Mouse (Mus musculus) limb, embryonic 12.5 days (tissue): Measurements from ENCODE around the gene Cavin1. TPM values are rescaled to one million over a fixed set of nuclear protein-coding genes. Genes with fewer than 3 reads are reported as not detected.

ENCODE experiments used
- ATAC-seq: fragments of 200-750 bp; cut with Nextera tagmentation; 2 replicates; pipeline ENCODE4 v1.8.0; 2017; ENCODE audit warnings: low read depth, moderate TSS enrichment; ENCODE audit not compliant: insufficient number of reproducible peaks, insufficient read depth, low FRiP score, low TSS enrichment
- H3K27ac ChIP-seq: fragments of 300-500 bp; sonication (generic); 2 replicates; pipeline ENCODE4 v1.5.1; 2016; ENCODE audit warnings: mild to moderate bottlenecking, moderate library complexity
- H3K27me3 ChIP-seq: fragments of 300-500 bp; sonication (generic); 2 replicates; pipeline ENCODE4 v1.6.1; 2016; ENCODE audit warnings: mild to moderate bottlenecking, moderate library complexity
- H3K36me3 ChIP-seq: fragments of 300-500 bp; sonication (generic); 2 replicates; pipeline ENCODE4 v1.6.1; 2016; ENCODE audit warnings: mild to moderate bottlenecking, moderate library complexity
- H3K4me1 ChIP-seq: fragments of 300-500 bp; sonication (generic); replicated peaks from 2 replicates; pipeline ENCODE4 v1.6.1; 2016
- H3K4me2 ChIP-seq: fragments of 300-500 bp; sonication (generic); 2 replicates; pipeline ENCODE4 v1.6.1; 2016; ENCODE audit warnings: mild to moderate bottlenecking, moderate library complexity
- H3K4me3 ChIP-seq: fragments of 300-500 bp; sonication (generic); replicated peaks from 2 replicates; pipeline ENCODE4 v1.5.1; 2016; ENCODE audit warnings: mild to moderate bottlenecking
- H3K9ac ChIP-seq: fragments of 300-500 bp; sonication (generic); replicated peaks from 2 replicates; pipeline ENCODE4 v1.6.1; 2016; ENCODE audit warnings: mild to moderate bottlenecking, moderate library complexity
- H3K9me3 ChIP-seq: fragments of 300-500 bp; sonication (generic); 2 replicates; pipeline ENCODE4 v1.6.1; 2016; ENCODE audit warnings: mild to moderate bottlenecking, moderate library complexity
- WGBS: fragments of 180-500 bp; shearing (Covaris S2); methylation state at CpG from one replicate; pipeline ENCODE4 v1.1.7; 2016; 5-methylcytosine and 5-hydroxymethylcytosine counted together
- polyA plus RNA-seq: library from polyadenylated mRNA; unstranded; fragments of >200 nt; fragmentation: Nextera tagmentation; extraction: Ambion mirVana; gene quantifications from 2 replicates; pipeline ENCODE4 v1.2.1, GENCODE M21; 2016

The Cavin1 gene
- polyA plus RNA-seq, 1 experiment from 2014 or later, result 38.4 TPM

DNA sequence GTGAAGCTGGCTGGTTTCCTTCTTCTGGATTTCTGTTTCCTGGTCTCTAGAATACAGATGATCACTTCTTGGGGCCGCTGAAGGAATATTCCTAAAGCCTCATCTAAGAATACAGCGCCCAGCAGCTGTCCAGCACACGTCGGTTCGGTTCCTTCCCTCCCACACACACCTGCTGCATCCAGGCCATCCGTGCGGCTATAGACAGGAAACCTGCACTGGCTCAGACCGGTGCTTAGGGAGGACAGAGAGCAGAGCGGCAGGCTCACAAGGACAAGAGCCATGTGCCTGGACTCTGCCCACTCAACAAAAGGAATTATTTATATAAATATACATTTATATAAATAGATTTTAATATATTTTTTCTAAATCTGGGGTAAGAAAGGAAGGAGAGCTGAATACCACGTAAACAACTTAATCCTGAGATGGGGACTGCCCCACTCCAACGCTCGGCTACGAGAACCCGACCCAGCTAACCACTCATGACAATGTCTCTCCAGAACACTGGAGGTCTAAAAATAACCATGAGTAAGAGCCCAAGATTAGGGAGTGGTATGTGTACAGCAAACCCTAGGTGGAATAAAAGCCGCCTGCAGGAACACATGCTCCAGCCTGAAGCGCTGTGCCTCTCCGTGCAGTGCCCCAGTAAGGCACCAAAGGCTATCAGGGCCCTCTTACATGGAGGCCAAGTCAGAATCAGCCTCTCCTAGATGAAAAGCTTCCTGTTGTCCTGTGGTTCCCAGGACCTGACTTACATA, 58.1 kb downstream of the Cavin1 start:
- ATAC-seq, result no peak
- Histone ChIP-seq H3K4me3 (no peak overlapping the region), H3K4me1 (no peaks in the 10 kb centered on the region), H3K9ac (no peak overlapping the region), H3K27me3 (no peaks in the 10 kb centered on the region), H3K36me3 (peaks cover 32% of the 10 kb centered on the region), H3K4me2 (no peak overlapping the region), H3K9me3 (peaks cover 4% of the 10 kb centered on the region; the same call in 1 of the 2 replicates), H3K27ac (no peak overlapping the region)
- 88% methylated on average over 17 of the region's 17 CpGs for WGBS

DNA sequence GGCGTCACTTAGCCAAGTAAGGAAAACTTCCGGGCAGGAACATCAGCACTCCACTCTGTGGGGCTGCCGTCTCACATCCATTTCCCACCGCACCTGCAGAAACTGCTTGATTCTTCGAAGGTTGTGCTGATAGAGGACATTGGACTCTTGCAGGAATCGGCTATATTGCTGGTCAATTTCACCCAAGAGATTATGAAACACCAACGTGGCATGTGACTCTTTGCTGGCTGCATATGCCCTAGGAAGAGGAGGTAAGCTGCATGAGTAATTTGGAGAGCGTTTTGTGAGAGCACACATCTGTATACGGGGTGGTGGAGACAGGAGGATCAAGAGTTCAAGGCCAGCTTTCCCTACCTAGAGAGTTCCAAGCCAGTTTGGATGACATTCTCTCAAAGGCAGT, 62.1 kb downstream of the Cavin1 start:
- Histone ChIP-seq H3K27me3 (no peaks in the 10 kb centered on the region), H3K9ac (no peak overlapping the region), H3K4me2 (no peak overlapping the region), H3K27ac (no peak overlapping the region), H3K36me3 (peaks cover 55% of the 10 kb centered on the region), H3K9me3 (no peaks in the 10 kb centered on the region), H3K4me3 (no peak overlapping the region), H3K4me1 (no peaks in the 10 kb centered on the region)
- ATAC-seq, result no peak
- WGBS, result 84% methylated on average over 9 of the region's 9 CpGs

DNA sequence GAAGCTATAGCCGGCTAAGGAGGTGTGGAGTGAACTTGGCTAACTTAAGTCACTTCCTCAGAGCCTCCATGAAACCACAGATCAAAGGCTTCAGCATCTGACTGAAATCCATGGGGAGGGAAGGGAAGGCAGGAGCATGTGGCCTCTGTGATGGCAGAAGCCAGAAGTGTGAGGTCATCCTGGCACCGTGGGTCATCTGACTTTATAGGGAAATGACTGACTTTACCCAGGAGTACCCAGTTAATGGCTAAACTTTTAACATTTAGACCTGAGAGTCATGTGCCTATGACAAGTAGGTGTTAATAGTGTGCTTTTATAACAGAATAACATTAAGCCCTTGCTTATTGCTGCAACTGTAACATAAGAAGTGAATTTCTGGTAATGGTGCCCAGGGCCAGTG, 62.6 kb downstream of the Cavin1 start:
- no peak for ATAC-seq
- WGBS, result 52% methylated on average over 2 of the region's 2 CpGs
- H3K27me3 ChIP-seq, result no peaks in the 10 kb centered on the region
- no peaks in the 10 kb centered on the region for H3K4me1 ChIP-seq
- no peak overlapping the region for H3K27ac ChIP-seq
- peaks cover 59% of the 10 kb centered on the region for H3K36me3 ChIP-seq
- H3K4me2 ChIP-seq, result no peak overlapping the region
- H3K9me3 ChIP-seq, result no peaks in the 10 kb centered on the region
- H3K4me3 ChIP-seq, result no peak overlapping the region
- no peak overlapping the region for H3K9ac ChIP-seq

DNA sequence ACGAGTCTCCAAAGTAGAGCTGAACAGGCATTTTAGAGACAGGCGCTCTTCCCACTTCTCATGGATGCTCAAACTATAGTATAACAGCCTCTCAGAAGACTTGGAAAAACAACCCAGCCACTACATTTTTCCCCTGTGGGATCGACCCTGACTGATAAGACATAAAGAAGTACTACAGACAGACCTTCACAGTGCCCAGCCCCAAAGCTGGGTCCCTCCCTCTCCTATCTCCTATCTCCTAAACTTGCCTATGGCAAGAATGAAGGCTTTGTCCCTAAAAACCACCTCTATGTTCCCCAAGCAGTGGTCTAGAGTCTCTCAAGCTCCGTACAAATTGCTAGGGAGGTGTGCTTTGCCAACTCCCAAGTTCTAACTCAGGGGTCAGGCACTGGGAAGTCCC, 63.8 kb downstream of the Cavin1 start:
- WGBS, result 81% methylated on average over 4 of the region's 4 CpGs
- H3K4me3 ChIP-seq, result no peak overlapping the region
- no peak overlapping the region for H3K27ac ChIP-seq
- H3K9ac ChIP-seq, result no peak overlapping the region
- 0 out of 2 replicates have a peak, but pooled peaks cover 1% of the 10 kb centered on the region for H3K9me3 ChIP-seq
- H3K4me1 ChIP-seq, result no peaks in the 10 kb centered on the region
- H3K27me3 ChIP-seq, result no peaks in the 10 kb centered on the region
- ATAC-seq, result no peak
- peaks cover 67% of the 10 kb centered on the region for H3K36me3 ChIP-seq
- H3K4me2 ChIP-seq, result no peak overlapping the region

Other genes starting within 250 kb of the Cavin1 start
- 14.3 and 24.3 TPM in 2 replicates for gene Rab5c, start 232.7 kb downstream of the Cavin1 start, polyA plus RNA-seq
- not detected in 2 replicates for gene Kcnh4, start 210.9 kb downstream of the Cavin1 start, polyA plus RNA-seq
- not detected in 2 replicates for gene Hcrt, start 208.0 kb downstream of the Cavin1 start, polyA plus RNA-seq
- 5.4 and 6.8 TPM in 2 replicates for gene Ghdc, start 199.9 kb downstream of the Cavin1 start, polyA plus RNA-seq
- 20.4 and 20.6 TPM in 2 replicates for gene Stat5b, start 120.2 kb downstream of the Cavin1 start, polyA plus RNA-seq
- 4.0 and 5.5 TPM in 2 replicates for gene Stat5a, start 111.5 kb downstream of the Cavin1 start, polyA plus RNA-seq
- 40.5 and 40.8 TPM in 2 replicates for gene Stat3, start 31.3 kb downstream of the Cavin1 start, polyA plus RNA-seq
- gene Atp6v0a1, start 38.6 kb upstream of the Cavin1 start, polyA plus RNA-seq, result 26.9 and 29.4 TPM in 2 replicates
- 8.0 and 8.1 TPM in 2 replicates for gene Naglu, start 99.1 kb upstream of the Cavin1 start, polyA plus RNA-seq
- gene Hsd17b1, start 107.5 kb upstream of the Cavin1 start, polyA plus RNA-seq, result not detected in 2 replicates
- gene Coasy, start 111.7 kb upstream of the Cavin1 start, polyA plus RNA-seq, result 43.6 and 46.5 TPM in 2 replicates
- gene Mlx, start 116.4 kb upstream of the Cavin1 start, polyA plus RNA-seq, result 40.4 and 43.1 TPM in 2 replicates
- 54.3 and 55.7 TPM in 2 replicates for gene Psmc3ip, start 124.5 kb upstream of the Cavin1 start, polyA plus RNA-seq
- 18.8 and 19.1 TPM in 2 replicates for gene Retreg3, start 149.0 kb upstream of the Cavin1 start, polyA plus RNA-seq
- 87.6 and 90.7 TPM in 2 replicates for gene Tubg1, start 149.1 kb upstream of the Cavin1 start, polyA plus RNA-seq
- 6.3 and 6.4 TPM in 2 replicates for gene Tubg2, start 185.0 kb upstream of the Cavin1 start, polyA plus RNA-seq
- gene Cntnap1, start 199.6 kb upstream of the Cavin1 start, polyA plus RNA-seq, result 0.24 and 0.27 TPM in 2 replicates
- gene Plekhh3, start 200.5 kb upstream of the Cavin1 start, polyA plus RNA-seq, result 5.3 and 7.0 TPM in 2 replicates
- gene Ccr10, start 204.6 kb upstream of the Cavin1 start, polyA plus RNA-seq, result 0.24 TPM in 1 of 2 replicates, not detected in the other